ENCODE assay signal across 23 mouse cellular contexts in genomic region chr2:92824325-92824724, GRCm38 (mm10).
DNase-seq lines count a peak whose midpoint lies in the region; ATAC-seq and TF ChIP-seq lines count a peak whose summit lies in the region.
"Had no signal": no experiment of that assay in that cellular context is flagged by ENCODE, and none has a peak within 500 bp of the region (broad histone marks: within the 10 kb centered on the region; RNA-seq: fewer than 3 reads in every experiment).

No protein-coding gene starts in this region.

- H3K27me3 ChIP-seq in embryonic facial prominence, embryonic 10.5 days (replicated peaks; ENCODE audit: low read depth, poor library complexity, severe bottlenecking): 0 out of 2 replicates have a peak, but pooled peaks cover 3% of the 10 kb centered on the region
- no peaks in the 10 kb centered on the region for H3K27me3 ChIP-seq in lung, embryonic 14.5 days (ENCODE audit: insufficient read depth, low read length)
- H3K27me3 ChIP-seq: forebrain, embryonic 15.5 days; hindbrain, embryonic 12.5 days; liver, embryonic 13.5 days; neural tube, embryonic 15.5 days had no signal

- H3K4me1 ChIP-seq in embryonic facial prominence, embryonic 10.5 days: peaks cover 26% of the 10 kb centered on the region
- peaks cover 9% of the 10 kb centered on the region; the same call in 1 of the 2 replicates for H3K4me1 ChIP-seq in lung, embryonic 14.5 days (ENCODE audit: insufficient read depth)
- H3K4me1 ChIP-seq: forebrain, embryonic 15.5 days; liver, embryonic 13.5 days had no signal

- no peak overlapping the region for H3K4me3 ChIP-seq in embryonic facial prominence, embryonic 10.5 days
- H3K4me3 ChIP-seq in lung, embryonic 14.5 days (ENCODE audit: low read depth, low read length): no peak overlapping the region
- H3K4me3 ChIP-seq: forebrain, embryonic 15.5 days; heart, embryonic 12.5 days; hindbrain, embryonic 12.5 days; liver, embryonic 13.5 days; neural tube, embryonic 15.5 days had no signal

- H3K27ac ChIP-seq in embryonic facial prominence, embryonic 10.5 days (replicated peaks): 0 out of 2 replicates have a peak overlapping the region, but pooled peaks have one; percentile 52
- H3K27ac ChIP-seq in lung, embryonic 14.5 days (ENCODE audit: low read depth): peak overlapping the region; percentile 45; the same call in 1 of the 2 replicates
- H3K27ac ChIP-seq: forebrain, embryonic 15.5 days; hindbrain, embryonic 12.5 days; liver, embryonic 13.5 days had no signal

- no peak overlapping the region for H3K9ac ChIP-seq in lung, embryonic 14.5 days
- H3K9ac ChIP-seq: forebrain, embryonic 15.5 days; heart, embryonic 12.5 days; hindbrain, embryonic 12.5 days; liver, embryonic 13.5 days; neural tube, embryonic 15.5 days had no signal

- H3K4me2 ChIP-seq in lung, embryonic 14.5 days: no peak overlapping the region
- H3K4me2 ChIP-seq: forebrain, embryonic 15.5 days; heart, embryonic 12.5 days; hindbrain, embryonic 12.5 days; liver, embryonic 13.5 days; midbrain, embryonic 11.5 days; neural tube, embryonic 15.5 days had no signal

- peak; percentile 38; the same call in 1 of the 2 replicates for ATAC-seq in lung, embryonic 14.5 days (ENCODE audit: insufficient read depth)
- ATAC-seq: activated CD4-positive, CD25-positive, alpha-beta regulatory T cell, adult 4 months; forebrain, embryonic 15.5 days had no signal

- peak; percentile 5; the same call in 1 of the 2 replicates for TF ChIP-seq CTCF in brain, embryonic 14.5 days (IDR thresholded peaks at IDR 0.05; ENCODE audit: borderline replicate concordance, extremely low read depth, insufficient read depth, insufficient read length)
- peak; percentile 31 for TF ChIP-seq CTCF in lung, embryonic 14.5 days (IDR thresholded peaks at IDR 0.05; ENCODE audit: low read depth)

- no peak for DNase-seq in brain, embryonic 14.5 days (ENCODE audit: low read depth)
- no peak for DNase-seq in embryonic facial prominence, embryonic 10.5 days (ENCODE audit: low spot score)
- DNase-seq in lung, embryonic 14.5 days: peak; percentile 40
- DNase-seq in lung, postnatal 25 days (ENCODE audit: low spot score): peak; percentile 45
- DNase-seq in left cerebral cortex, adult 18-20 months (ENCODE audit: low spot score in 2 of 2): no peak
- DNase-seq in right cerebral cortex, adult 2 months (ENCODE audit: low spot score in 2 of 2): no peak
- DNase-seq in right cerebral cortex, adult 18-20 months: no peak
- no peak for DNase-seq in spleen, postnatal 10 days (ENCODE audit: low spot score in 2 of 2)
- DNase-seq: adrenal gland, adult 8-10 months; cerebellum, adult 2 months; cerebellum, postnatal 36 days; embryo, embryonic 11 days; heart, postnatal 10 days; kidney, adult 8-10 months; kidney, postnatal 10 days; layer of hippocampus, postnatal 36 days; liver, embryonic 13.5 days had no signal

- 0 out of 2 replicates have a peak, but pooled peaks cover 3% of the 10 kb centered on the region for H3K9me3 ChIP-seq in embryonic facial prominence, embryonic 10.5 days
- no peaks in the 10 kb centered on the region for H3K9me3 ChIP-seq in lung, embryonic 14.5 days (ENCODE audit: low read depth, low read length)
- H3K9me3 ChIP-seq: forebrain, embryonic 15.5 days; heart, embryonic 12.5 days; hindbrain, embryonic 12.5 days; liver, embryonic 13.5 days; neural tube, embryonic 15.5 days had no signal

- no peak for TF ChIP-seq POLR2A in brain, embryonic 14.5 days (IDR thresholded peaks at IDR 0.05; ENCODE audit: borderline replicate concordance, extremely low read depth, insufficient read depth, insufficient read length, poor library complexity, severe bottlenecking)

- no peaks in the 10 kb centered on the region for H3K36me3 ChIP-seq in embryonic facial prominence, embryonic 10.5 days (replicated peaks)
- H3K36me3 ChIP-seq in lung, embryonic 14.5 days (ENCODE audit: insufficient read depth): no peaks in the 10 kb centered on the region
- H3K36me3 ChIP-seq: forebrain, embryonic 15.5 days; heart, embryonic 12.5 days; hindbrain, embryonic 12.5 days; liver, embryonic 13.5 days; neural tube, embryonic 15.5 days had no signal

- WGBS in embryonic facial prominence, embryonic 10.5 days: 70% methylated on average over 1 of the region's 1 CpGs
- 76% methylated on average over 1 of the region's 1 CpGs for WGBS in lung, embryonic 14.5 days

Comparison
In these comparisons a context has a peak if more than half of its experiments do, and no peak if none do; other contexts are left out.
1. DNase-seq: peak in lung, embryonic 14.5 days (single experiment) and lung, postnatal 25 days (single experiment); none in brain, embryonic 14.5 days (single experiment), embryonic facial prominence, embryonic 10.5 days (single experiment), left cerebral cortex, adult 18-20 months (0 of 2), right cerebral cortex, adult 2 months (0 of 2), right cerebral cortex, adult 18-20 months (single experiment) and spleen, postnatal 10 days (0 of 2).